ENCODE assay signal across 11 mouse cellular contexts in genomic region chr11:79650359-79650835, GRCm38 (mm10). TPM values are rescaled to one million over a fixed set of nuclear protein-coding genes. Genes with fewer than 3 reads are reported as not detected.
DNase-seq lines count a peak whose midpoint lies in the region; ATAC-seq and TF ChIP-seq lines count a peak whose summit lies in the region.
"Had no signal": no experiment of that assay in that cellular context is flagged by ENCODE, and none has a peak within 500 bp of the region (broad histone marks: within the 10 kb centered on the region; RNA-seq: fewer than 3 reads in every experiment).

No protein-coding gene starts in this region.

- intact Hi-C loops in left cerebral cortex, adult 2 months (cut with DNase I), result no loop called here
- intact Hi-C loops in heart, postnatal 10 days (cut with DNase I), result no loop called here

- H3K9me3 ChIP-seq in forebrain, embryonic 13.5 days (replicated peaks), result no peaks in the 10 kb centered on the region
- no peaks in the 10 kb centered on the region for H3K9me3 ChIP-seq in limb, embryonic 15.5 days

- no peak overlapping the region for H3K4me3 ChIP-seq in left cerebral cortex, adult 2 months
- no peak overlapping the region for H3K4me3 ChIP-seq in forebrain, embryonic 13.5 days
- H3K4me3 ChIP-seq in limb, embryonic 15.5 days, result no peak overlapping the region

- ATAC-seq in forebrain, embryonic 13.5 days, result no peak
- ATAC-seq in limb, embryonic 15.5 days (ENCODE audit: insufficient number of reproducible peaks, low FRiP score, low TSS enrichment, low read depth), result peak; percentile 85

- 0 out of 2 replicates have a peak overlapping the region, but pooled peaks have one; percentile 2 for H3K9ac ChIP-seq in forebrain, embryonic 13.5 days
- H3K9ac ChIP-seq in limb, embryonic 15.5 days, result no peak overlapping the region
- H3K9ac ChIP-seq: liver, embryonic 14.5 days had no signal

- no peak for DNase-seq in left cerebral cortex, adult 2 months (ENCODE audit: extremely low spot score in 1 of 2, low spot score in 2 of 2)
- no peak for DNase-seq in left cerebral cortex, adult 9 months (ENCODE audit: low spot score in 2 of 2)
- peak; percentile 64 for DNase-seq in cerebellum, adult 9-10 months
- no peak for DNase-seq in adrenal gland, postnatal 36 days
- no peak for DNase-seq in heart, postnatal 10 days
- DNase-seq in adrenal gland, adult 8-10 months, result no peak
- DNase-seq: gastrocnemius, postnatal 25 days; right cerebral cortex, postnatal 25 days had no signal

- no peaks in the 10 kb centered on the region for H3K27me3 ChIP-seq in forebrain, embryonic 13.5 days
- H3K27me3 ChIP-seq in limb, embryonic 15.5 days, result no peaks in the 10 kb centered on the region

- H3K36me3 ChIP-seq in forebrain, embryonic 13.5 days (ENCODE audit: poor library complexity, severe bottlenecking), result no peaks in the 10 kb centered on the region
- no peaks in the 10 kb centered on the region for H3K36me3 ChIP-seq in limb, embryonic 15.5 days

- WGBS in forebrain, embryonic 13.5 days, result 26% methylated on average over 5 of the region's 5 CpGs
- 37% methylated on average over 5 of the region's 5 CpGs for WGBS in limb, embryonic 15.5 days

- H3K4me1 ChIP-seq in forebrain, embryonic 13.5 days, result peaks cover 48% of the 10 kb centered on the region
- H3K4me1 ChIP-seq in limb, embryonic 15.5 days, result peaks cover 66% of the 10 kb centered on the region

- no peak for TF ChIP-seq CTCF in left cerebral cortex, adult 2 months (IDR thresholded peaks at IDR 0.05)

- peak overlapping the region; percentile 54 for H3K27ac ChIP-seq in left cerebral cortex, adult 2 months
- peak overlapping the region; percentile 31 for H3K27ac ChIP-seq in forebrain, embryonic 13.5 days
- H3K27ac ChIP-seq in limb, embryonic 15.5 days, result peak overlapping the region; percentile 78
- H3K27ac ChIP-seq: liver, embryonic 14.5 days had no signal

- no peak overlapping the region for H3K4me2 ChIP-seq in forebrain, embryonic 13.5 days
- H3K4me2 ChIP-seq in limb, embryonic 15.5 days, result no peak overlapping the region

RNA-seq across cellular contexts. Expression of gene Rab11fip4, which starts 59.4 kb away (rescaled TPM):
- 100 to 1,000 TPM; 246 to 249 TPM for total RNA-seq in left cerebral cortex, adult 2 months (2021)
- polyA plus RNA-seq in forebrain, embryonic 13.5 days (2015; fragmentation: Nextera tagmentation; extraction: Ambion mirVana), result 16.2 and 19.2 TPM in 2 replicates
- 5.0 and 5.5 TPM in 2 replicates for polyA plus RNA-seq in limb, embryonic 15.5 days (2015; fragmentation: Nextera tagmentation; extraction: Ambion mirVana)
- total RNA-seq in adrenal gland, postnatal 36 days (2021), result 1 to 10 TPM; 2.4 to 2.7 TPM
- under 1 TPM; 0.07 to 0.38 TPM for total RNA-seq in heart, postnatal 10 days (2021)
- 10 to 100 TPM in 2 of 4 experiments, 1 to 10 TPM in 2; 4.7 to 20.6 (median 10.4) TPM for total RNA-seq in adrenal gland, adult 8-10 months (2022)

Comparison
In these comparisons a context has a peak if more than half of its experiments do, and no peak if none do; other contexts are left out.
1. RNA of gene Rab11fip4, which starts 59.4 kb away (total RNA-seq): 246 to 249 TPM in left cerebral cortex, adult 2 months; 4.7 to 20.6 TPM in adrenal gland, adult 8-10 months, 2.4 to 2.7 TPM in adrenal gland, postnatal 36 days and 0.07 to 0.38 TPM in heart, postnatal 10 days; every median in the first group is over 10 times any median in the second.
2. Peak in every context shown above with its lines, with median percentiles within 50 percentile points of each other: H3K27ac ChIP-seq.